Mouse (Mus musculus) limb, embryonic 14.5 days (tissue): Measurements from ENCODE around the gene Dynll1. TPM values are rescaled to one million over a fixed set of nuclear protein-coding genes. Genes with fewer than 3 reads are reported as not detected.

Experiments used
- ATAC-seq: fragments of 200-750 bp; cut with Nextera tagmentation; 2 replicates; pipeline ENCODE4 v1.8.0; 2017; ENCODE audit warnings: low read depth, moderate number of reproducible peaks, moderate TSS enrichment; ENCODE audit not compliant: low FRiP score
- DNase-seq: peaks from one replicate; pipeline ENCODE4 v3.0.0-alpha.2; 2015; ENCODE audit warnings: low spot score
- H3K27ac ChIP-seq: fragments of 300-500 bp; sonication (generic); replicated peaks from 2 replicates; pipeline ENCODE4 v1.5.1; 2014; ENCODE audit warnings: low read depth, mild to moderate bottlenecking, low read length, moderate library complexity, mixed read lengths
- H3K27me3 ChIP-seq: fragments of 300-500 bp; sonication (generic); 2 replicates; pipeline ENCODE4 v1.6.1; 2014; ENCODE audit warnings: low read length, mixed read lengths; ENCODE audit not compliant: control insufficient read depth, insufficient read depth
- H3K36me3 ChIP-seq: fragments of 300-500 bp; sonication (generic); 2 replicates; pipeline ENCODE4 v1.6.1; 2014; ENCODE audit warnings: mild to moderate bottlenecking, low read length, moderate library complexity, mixed read lengths; ENCODE audit not compliant: control insufficient read depth, insufficient read depth
- H3K4me1 ChIP-seq: fragments of 300-500 bp; sonication (generic); 2 replicates; pipeline ENCODE4 v1.6.1; 2014; ENCODE audit warnings: antibody characterized with exemption, low read length, mixed read lengths; ENCODE audit not compliant: control insufficient read depth, insufficient read depth
- H3K4me2 ChIP-seq: fragments of 300-500 bp; sonication (generic); replicated peaks from 2 replicates; pipeline ENCODE4 v1.6.1; 2014; ENCODE audit warnings: low read depth, mild to moderate bottlenecking, low read length, moderate library complexity; ENCODE audit not compliant: severe bottlenecking
- H3K4me3 ChIP-seq: fragments of 300-500 bp; sonication (generic); replicated peaks from 2 replicates; pipeline ENCODE4 v1.5.1; 2014; ENCODE audit warnings: low read length
- H3K9ac ChIP-seq: fragments of 300-500 bp; sonication (generic); 2 replicates; pipeline ENCODE4 v1.6.1; 2014; ENCODE audit warnings: mild to moderate bottlenecking, low read depth, low read length, moderate library complexity; ENCODE audit not compliant: severe bottlenecking
- H3K9me3 ChIP-seq: fragments of 300-500 bp; sonication (generic); 2 replicates; pipeline ENCODE4 v1.6.1; 2016; ENCODE audit warnings: low read length; ENCODE audit not compliant: control insufficient read depth
- POLR2A ChIP-seq: fragments of 200-500 bp; IDR thresholded peaks from 2 replicates; pipeline ENCODE4 v1.8.0; 2012; ENCODE audit warnings: inconsistent platforms, mild to moderate bottlenecking, moderate library complexity, borderline replicate concordance; ENCODE audit not compliant: insufficient read depth, insufficient read length; ENCODE audit errors: extremely low read depth
- WGBS: fragments of 180-500 bp; shearing (Covaris S2); extraction: QIAGEN DNeasy Blood & Tissue Kit; methylation state at CpG from one replicate; pipeline ENCODE4 v1.1.7; 2014; 5-methylcytosine and 5-hydroxymethylcytosine counted together
- polyA plus RNA-seq, 2 experiments: library from polyadenylated mRNA; depleted of rRNA in 1 of 2; stranded (reverse) in 1 of 2; unstranded in 1 of 2; fragments of >200 nt; fragmentation: Nextera tagmentation in 1 of 2; extraction: Ambion mirVana in 1 of 2; gene quantifications; 2 replicates each; pipeline versions ENCODE4 v1.2.1 to v1.2.3; 2012 to 2014

Dynll1 gene
- polyA plus RNA-seq, 2 experiments: 1,052 to 1,814 TPM

DNA sequence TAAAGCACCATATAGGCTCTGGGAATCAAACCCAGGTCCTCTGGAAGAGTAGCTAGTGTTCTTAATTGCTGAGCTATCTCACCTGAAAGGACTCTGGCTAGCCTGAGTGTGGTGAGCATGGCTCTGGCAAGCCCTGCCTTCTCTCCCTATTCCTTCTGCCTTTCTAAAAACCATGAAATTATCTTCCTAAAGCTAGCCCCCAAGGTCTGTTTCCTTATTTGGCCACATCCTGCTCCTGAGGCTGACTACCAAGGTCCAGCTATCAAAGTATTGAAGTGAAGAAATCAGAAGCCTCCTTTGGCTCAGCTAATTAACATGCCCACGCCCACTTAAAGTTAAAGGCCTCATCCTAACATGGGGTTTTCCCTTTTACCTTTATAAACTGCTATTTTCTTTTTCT is 26.0 kb downstream of the Dynll1 start:
- H3K27ac ChIP-seq: no peak overlapping the region
- H3K27me3 ChIP-seq: no peaks in the 10 kb centered on the region
- H3K4me1 ChIP-seq: peaks cover 22% of the 10 kb centered on the region
- H3K4me2 ChIP-seq: no peak overlapping the region
- no peak for ATAC-seq
- no peak overlapping the region for H3K9ac ChIP-seq
- no peak overlapping the region for H3K4me3 ChIP-seq
- peaks cover 5% of the 10 kb centered on the region for H3K36me3 ChIP-seq
- H3K9me3 ChIP-seq: no peaks in the 10 kb centered on the region
- DNase-seq: no peak
- 79% methylated on average over 1 of the region's 1 CpGs for WGBS
- TF ChIP-seq POLR2A: no peak

DNA sequence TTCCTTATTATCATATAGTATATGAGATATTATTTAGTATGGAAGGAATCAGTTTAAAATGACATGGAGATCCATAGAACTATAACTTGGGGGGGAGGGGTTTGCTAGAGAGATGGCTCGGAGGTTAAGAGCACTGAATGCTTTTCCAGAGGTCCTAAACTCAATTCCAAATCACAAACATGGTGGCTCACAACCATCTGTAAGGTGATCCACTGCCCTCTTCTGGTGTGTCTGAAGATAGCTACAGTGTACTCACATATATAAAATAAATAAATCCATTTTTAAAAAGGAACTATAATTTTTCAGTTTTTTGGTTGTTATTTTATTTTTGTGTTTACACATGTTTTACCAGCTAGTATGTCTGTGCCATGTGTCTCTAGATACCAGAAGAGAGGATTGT is 26.4 kb downstream of the Dynll1 start:
- Histone ChIP-seq H3K27me3 (no peaks in the 10 kb centered on the region), H3K4me1 (peaks cover 25% of the 10 kb centered on the region), H3K4me2 (no peak overlapping the region), H3K27ac (no peak overlapping the region), H3K9ac (no peak overlapping the region), H3K9me3 (no peaks in the 10 kb centered on the region), H3K4me3 (no peak overlapping the region), H3K36me3 (peaks cover 9% of the 10 kb centered on the region)
- ATAC-seq (no peak), DNase-seq (no peak)
- WGBS: 67% methylated on average over 1 of the region's 1 CpGs
- TF ChIP-seq POLR2A: no peak

DNA sequence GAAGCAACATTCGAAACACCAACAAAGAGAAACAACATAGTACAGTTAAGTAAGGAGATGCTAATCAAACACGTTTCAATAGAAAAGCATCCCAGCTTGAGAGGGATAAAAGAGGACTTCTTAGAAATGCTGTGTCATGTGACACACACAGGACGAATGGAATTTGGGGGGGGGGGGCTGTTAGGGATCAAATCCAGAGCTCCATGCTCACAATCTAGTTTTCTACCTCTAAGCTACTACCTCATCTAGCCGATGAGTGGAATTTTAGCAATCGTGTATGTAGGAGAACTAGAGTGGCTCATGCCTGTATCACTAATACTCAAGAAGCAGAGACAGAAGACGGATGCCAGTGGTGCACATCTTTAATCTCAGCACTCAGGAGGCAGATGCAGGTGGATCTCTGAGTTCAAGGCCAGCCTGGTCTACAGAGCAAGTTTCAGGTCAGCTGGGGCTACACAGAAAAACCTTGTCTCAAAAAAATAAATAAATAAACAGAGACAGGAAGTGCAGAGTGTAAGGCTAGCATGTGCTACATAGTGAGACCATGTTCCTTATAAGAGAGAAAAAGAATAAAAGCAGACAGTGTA is 27.2 kb downstream of the Dynll1 start:
- Histone ChIP-seq H3K36me3 (peaks cover 15% of the 10 kb centered on the region), H3K27me3 (no peaks in the 10 kb centered on the region), H3K4me2 (peak overlapping the region; percentile 52; the same call in 1 of the 2 replicates), H3K4me1 (peaks cover 25% of the 10 kb centered on the region), H3K27ac (no peak overlapping the region), H3K9ac (no peak overlapping the region), H3K9me3 (no peaks in the 10 kb centered on the region), H3K4me3 (peak overlapping the region; percentile 99; the same call in 1 of the 2 replicates)
- WGBS: 73% methylated on average over 6 of the region's 6 CpGs
- DNase-seq (no peak), ATAC-seq (no peak)
- TF ChIP-seq POLR2A: no peak

DNA sequence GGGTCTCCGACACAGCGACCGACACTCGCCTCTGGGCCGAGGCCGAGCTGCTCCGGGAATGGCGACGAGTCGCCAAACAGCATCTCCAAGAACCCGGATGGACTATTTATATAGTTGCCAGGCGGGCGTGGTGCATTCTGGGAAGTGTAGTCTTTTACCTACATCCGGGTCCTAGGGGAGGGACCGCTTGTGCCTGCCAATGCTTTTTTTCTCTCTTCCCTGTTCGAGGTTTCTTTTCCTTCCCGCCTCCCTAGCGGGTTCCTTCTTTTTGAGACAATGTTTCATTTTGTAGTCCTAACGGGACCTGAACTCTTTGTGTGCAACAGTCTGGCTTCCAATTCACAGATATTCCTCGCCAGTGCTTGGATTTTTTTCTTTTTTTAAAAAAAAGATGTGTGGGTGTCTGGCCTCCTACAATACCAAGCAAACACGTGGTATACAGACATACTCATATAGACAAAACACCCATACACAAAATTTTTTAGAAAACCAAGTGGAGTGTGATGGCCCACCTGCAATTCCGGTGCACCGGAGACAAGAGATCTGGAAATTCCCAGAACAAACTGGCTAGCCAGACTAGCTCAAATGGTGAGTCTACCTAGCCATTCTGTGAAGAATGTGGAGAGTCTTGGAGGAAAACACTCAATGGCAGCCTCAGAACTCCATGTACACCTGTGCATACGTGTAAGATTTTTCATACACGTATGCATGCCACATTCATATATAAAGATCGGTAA is 27.8 kb downstream of the Dynll1 start, which contains the start of gene Rnf10:
Gene Rnf10 (minus strand): TSS at position 87 of the 737 bp plus-strand sequence.
- WGBS: 15% methylated on average over 24 of the region's 26 CpGs
- Histone ChIP-seq H3K9ac (peak within 1 kb of the TSS; percentile 93), H3K4me1 (peaks cover 25% of the 10 kb centered on the region), H3K27me3 (no peaks in the 10 kb centered on the region), H3K4me3 (peak within 1 kb of the TSS; percentile 99), H3K27ac (peak within 1 kb of the TSS; percentile 76), H3K9me3 (no peaks in the 10 kb centered on the region), H3K4me2 (peak within 1 kb of the TSS; percentile 87), H3K36me3 (peaks cover 19% of the 10 kb centered on the region)
- ATAC-seq (peak; percentile 94), DNase-seq (peak; percentile 99)
- peak; percentile 98 for TF ChIP-seq POLR2A

DNA sequence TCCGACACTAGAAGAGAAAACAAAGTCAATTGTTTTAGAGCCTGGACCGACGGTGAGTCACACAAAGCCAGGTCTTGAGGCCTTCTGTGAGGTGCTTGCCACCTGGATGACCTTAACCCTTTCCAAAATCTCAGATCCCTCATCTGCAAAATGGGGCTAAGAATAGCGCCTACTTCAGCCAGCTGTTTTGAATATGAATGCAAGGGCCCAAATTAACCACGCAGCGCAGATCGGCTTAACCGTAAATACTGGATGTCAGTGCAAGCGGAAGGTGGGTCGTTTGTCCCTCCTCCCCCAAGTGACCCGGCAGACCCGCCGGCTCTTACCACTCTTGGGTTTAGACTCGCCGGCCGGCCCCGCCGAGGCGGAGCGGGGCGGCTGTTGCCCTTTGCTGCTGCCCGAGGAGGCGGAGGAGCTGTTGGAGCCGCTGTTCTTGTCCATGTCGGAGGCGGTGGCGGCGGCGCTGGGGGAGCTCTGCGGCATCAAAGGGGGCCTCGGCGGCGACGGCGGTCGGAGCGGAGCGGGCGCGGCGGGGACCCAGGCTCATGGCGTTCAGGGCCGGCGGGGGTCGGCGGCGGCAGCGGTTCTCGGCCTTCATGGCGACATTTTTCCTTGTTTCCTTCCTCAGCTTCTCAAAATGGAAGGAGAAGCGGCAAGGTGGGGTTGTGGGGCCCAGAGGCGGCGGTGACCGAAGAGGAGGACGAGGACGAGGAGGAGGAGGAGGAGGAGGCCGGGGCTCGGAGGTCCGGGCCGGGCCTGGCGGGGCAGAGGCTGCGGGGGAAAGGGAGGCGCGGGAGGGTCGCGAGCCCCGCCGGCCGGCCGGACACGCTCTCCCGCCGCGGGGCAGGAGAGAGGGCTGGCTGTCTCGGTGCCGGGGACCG is 28.6 kb downstream of the Dynll1 start:
- peaks cover 25% of the 10 kb centered on the region for H3K4me1 ChIP-seq
- WGBS: under 1% methylated on average over 55 of the region's 77 CpGs

More for the DNA sequence above, 28.6 kb downstream of the Dynll1 start:
- TF ChIP-seq POLR2A: no peak
- Histone ChIP-seq H3K9me3 (no peaks in the 10 kb centered on the region), H3K36me3 (peaks cover 23% of the 10 kb centered on the region), H3K4me3 (peak overlapping the region; percentile 99), H3K9ac (peak overlapping the region; percentile 93), H3K27me3 (no peaks in the 10 kb centered on the region), H3K4me2 (peak overlapping the region; percentile 87), H3K27ac (peak overlapping the region; percentile 76)
- DNase-seq (no peak), ATAC-seq (peak; percentile 61)
